Mouse (Mus musculus) left cerebral cortex, adult 18-20 months (tissue): ENCODE measurements around the gene Tmem171. TPM values are rescaled to one million over a fixed set of nuclear protein-coding genes. Genes with fewer than 3 reads are reported as not detected.

Source experiments
- DNase-seq, 2 experiments: peaks; one replicate each; pipeline ENCODE4 v3.0.0; 2021 to 2022; ENCODE audit warnings: low spot score in 2 of 2, mixed read lengths in 1 of 2
- total RNA-seq, 2 experiments: library from RNA; stranded (reverse); gene quantifications; 2 replicates each; pipeline ENCODE4 v1.2.3; 2021

Tmem171 gene
- total RNA-seq, 2 experiments from 2014 or later = 0.35 TPM; not detected in 1

GRCm38 (mm10) chr13:98695546-98695945, 912 bp upstream of the Tmem171 start:
- no peak for DNase-seq

GRCm38 (mm10) chr13:98693316-98693715, 1.3 kb downstream of the Tmem171 start:
- no peak for DNase-seq

DNA sequence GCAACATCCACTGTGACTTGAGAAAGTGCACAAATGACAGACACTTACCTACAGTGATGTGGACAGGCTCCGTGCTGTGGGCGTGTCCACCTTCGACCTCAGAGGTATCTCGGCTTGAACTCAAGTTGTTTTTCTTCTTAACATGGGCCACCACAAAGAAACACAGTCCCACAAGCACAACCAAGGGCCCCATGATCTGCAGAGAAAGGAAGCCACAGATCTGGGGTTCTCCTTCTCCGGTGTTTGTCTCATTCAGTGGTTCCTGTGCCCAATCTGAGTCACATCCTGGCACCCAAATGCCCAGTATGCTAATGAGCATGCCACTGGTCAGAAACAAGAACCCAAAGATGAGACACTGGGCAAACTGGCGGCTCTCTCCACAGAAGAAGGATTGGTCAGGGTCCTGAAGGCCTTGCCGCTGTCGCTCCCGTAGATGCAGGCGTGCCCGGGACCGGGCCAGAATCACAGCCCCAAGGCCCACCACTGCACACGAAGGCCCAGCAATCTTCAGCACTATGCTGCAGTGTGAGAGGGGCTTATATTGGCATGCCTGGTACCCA, 2.6 kb downstream of the Tmem171 start:
- DNase-seq = no peak

DNA sequence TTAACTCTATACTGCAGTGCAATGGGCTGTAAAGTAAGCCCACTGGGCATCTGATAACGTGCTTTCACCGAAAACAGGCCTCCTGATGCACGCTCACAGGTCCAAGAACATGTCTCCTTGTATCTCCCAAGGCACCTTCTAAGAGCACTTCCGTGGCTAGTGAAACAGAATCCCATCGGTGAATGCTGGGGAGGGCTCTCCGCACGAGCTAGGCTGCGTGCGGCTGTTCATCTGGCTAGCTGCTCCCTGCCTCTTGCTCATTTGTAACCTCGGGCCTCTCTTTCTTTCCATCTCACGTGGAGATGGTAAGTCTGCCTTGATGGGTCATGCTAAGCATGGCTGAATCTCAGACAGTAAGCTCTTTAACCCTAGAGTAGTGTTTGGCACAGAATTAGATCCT, 3.7 kb downstream of the Tmem171 start:
- no peak for DNase-seq

DNA sequence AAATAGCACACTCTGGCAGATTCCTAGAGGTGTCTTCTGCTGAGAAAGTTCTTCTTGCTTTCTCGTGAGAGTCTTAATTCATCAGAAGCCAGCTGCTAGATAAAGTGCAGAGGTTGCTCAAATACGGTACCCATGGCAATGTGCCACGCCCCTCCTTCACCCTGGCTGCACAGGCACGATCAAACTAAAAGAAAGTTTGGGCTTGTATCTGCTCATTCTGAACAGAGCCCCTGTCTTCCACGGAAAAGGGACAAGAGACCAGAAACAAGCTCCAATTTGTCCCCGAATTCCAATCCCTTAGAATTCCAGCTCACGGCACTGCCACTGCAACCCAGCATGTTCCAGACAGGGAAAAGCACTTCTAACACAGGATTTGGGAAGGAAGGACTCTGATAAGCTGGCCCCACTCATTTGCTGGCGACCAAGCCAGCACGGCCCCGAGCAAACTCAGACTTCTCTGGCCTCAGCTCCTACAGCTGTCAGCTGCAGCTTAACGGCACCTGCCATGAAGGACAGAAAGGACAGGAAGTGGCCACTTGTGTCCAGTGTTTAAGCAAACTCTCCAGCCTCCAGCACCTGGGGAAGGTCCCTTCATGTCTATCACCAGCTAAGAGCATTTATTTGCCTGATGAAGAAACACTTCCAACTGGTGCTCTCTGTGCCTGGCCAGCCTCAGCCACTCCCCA, 4.9 kb downstream of the Tmem171 start:
- DNase-seq = no peak

DNA sequence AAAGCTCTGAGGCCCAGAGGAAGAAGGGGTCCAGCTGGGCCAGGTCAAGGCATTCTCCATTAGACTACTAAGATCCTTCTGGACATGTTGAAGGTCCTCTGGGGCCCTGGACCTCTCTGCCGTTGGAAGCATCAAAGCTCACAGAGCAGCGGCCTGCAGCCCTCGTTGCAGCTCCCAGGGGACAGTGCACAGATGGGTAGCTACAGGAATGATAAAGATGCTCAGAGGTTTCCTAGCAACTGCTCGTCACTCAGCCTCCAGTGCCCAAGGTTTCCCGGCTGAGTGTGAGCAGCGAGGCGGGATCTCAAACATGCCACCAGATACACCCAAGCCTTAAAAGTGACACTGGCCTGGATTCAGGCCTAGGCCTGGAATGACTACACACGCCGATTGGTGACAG, 6.7 kb downstream of the Tmem171 start:
- DNase-seq = peak; percentile 11 to 36

- no peak for DNase-seq
These were observed 10.3 kb downstream of the Tmem171 start for GRCm38 (mm10) chr13:98684144-98684900.

DNA sequence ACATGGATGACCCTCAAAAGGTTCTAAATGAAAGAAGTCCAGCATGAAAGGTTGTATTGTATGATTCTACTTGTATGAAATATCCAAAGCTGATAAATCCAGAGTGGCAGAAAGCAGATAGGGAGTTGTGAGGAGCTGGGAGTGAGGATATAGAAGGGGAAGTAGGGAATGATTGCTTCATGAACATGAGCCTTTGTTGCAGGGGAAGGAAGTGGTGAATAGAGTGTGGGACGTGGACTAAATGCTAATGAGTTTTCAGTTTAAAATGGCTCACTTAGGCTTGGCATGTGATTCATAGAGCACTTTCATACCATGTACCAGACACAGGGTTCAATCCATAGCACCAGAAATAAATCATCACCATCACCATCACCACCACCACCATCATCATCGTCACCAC, 11.2 kb downstream of the Tmem171 start:
- no peak for DNase-seq

GRCm38 (mm10) chr13:98680470-98681060, 14.1 kb downstream of the Tmem171 start:
- no peak for DNase-seq

DNA sequence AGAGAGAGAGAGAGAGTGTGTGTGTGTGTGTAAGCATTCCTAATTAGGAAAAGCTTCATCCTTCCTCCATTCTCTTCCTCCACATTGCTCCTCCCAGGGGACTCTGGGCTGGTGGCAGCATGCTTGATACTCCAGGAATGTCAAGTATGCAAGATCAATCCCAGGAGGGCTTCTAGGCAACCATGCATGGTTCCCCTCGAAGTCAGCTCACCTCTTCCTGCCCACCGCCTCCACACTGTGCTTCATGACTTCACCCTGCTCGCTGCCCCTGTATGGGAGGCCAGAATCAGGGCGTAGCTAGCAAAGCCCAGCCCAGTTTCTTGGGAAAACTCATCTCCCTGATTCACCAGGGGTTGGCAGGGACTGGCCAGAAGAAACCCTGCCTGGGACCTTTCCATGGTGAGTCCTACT, 15.0 kb downstream of the Tmem171 start:
- no peak for DNase-seq

DNA sequence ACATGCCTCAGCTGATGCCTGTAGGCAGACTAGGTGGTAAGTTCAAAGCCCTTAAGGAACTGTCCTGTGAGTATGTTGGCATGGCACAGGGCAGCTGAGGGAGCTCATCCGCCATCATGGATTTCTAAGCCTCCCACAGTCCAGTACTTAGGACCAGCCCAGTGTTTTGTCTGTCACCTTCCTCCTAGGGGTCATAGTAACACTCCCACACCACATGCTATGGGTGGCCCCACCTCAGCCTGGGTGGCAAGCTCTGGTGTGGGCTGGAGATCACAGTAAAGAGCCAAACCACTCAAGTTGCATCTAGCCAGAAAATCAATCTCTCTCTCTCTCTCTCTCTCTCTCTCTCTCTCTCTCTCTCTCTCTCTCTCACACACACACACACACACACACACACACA, 15.4 kb downstream of the Tmem171 start:
- DNase-seq = no peak

- no peak for DNase-seq
These were observed 20.7 kb downstream of the Tmem171 start for GRCm38 (mm10) chr13:98673922-98674321.

GRCm38 (mm10) chr13:98669296-98669695, 25.3 kb downstream of the Tmem171 start:
- no peak for DNase-seq

DNA sequence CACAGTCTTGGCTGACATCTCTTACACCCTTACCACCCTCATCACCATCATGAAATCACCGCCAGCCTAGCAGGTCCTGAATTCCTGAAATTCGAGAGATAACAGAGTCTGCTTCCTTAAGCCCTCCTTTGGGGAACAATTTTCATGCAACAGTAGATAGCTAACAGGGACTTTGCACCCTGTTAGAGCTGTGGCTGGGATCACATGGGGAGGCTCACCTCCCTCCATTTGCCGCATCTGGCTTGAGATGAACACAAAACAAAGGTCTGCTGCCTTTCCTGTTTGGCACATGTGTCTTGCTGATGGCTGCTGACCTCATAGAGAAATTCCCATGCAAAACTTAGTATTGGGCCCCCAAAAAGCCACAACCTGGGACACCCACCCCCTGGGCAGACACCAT, 27.3 kb downstream of the Tmem171 start:
- no peak for DNase-seq

- DNase-seq = no peak
These were observed 29.4 kb downstream of the Tmem171 start for GRCm38 (mm10) chr13:98665240-98665639.

DNA sequence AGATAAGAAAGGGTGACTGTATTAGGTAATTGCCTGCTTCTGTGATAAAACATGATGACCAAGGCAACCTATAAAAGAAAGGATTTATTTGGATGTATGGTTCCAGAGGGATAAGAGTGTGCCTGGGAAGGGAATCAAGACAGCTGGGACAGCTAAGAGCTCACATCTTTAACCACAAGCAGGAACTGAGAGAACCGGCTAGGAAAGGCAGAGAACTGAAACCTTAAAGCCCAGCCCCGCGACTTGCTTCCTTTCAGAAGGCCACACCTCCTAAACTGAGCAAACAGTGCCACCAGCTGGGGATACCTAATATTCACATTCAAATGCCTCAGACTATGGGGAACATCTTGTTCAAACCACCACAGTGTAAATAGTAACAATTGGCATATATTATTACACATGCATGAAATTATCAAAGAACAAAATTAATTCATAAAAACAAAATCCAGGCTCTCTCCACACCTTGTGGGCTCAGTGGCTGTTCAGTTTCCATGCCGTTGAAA, 32.4 kb downstream of the Tmem171 start:
- DNase-seq = no peak

- peak; percentile 28 to 33 for DNase-seq
These were observed 38.6 kb downstream of the Tmem171 start for GRCm38 (mm10) chr13:98656034-98656471.

DNA sequence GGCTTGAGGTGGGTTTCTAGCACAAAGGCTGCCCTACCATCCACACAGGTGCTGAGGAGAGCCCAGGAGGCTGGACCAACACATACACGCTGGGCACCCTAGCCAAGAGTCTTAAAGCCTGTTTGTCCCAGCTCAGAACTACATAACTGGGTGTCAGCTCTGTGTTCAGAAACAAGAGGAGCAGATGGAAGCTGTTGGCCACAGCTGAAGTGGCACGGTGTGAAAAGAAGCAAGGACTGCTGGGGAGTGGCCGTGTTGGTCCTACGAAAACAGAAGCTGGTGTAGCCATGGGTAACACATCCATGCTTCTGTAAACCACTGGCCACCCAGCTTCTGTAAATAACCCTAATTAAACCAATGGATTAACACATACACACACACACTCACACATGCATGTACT, 39.3 kb downstream of the Tmem171 start:
- DNase-seq = no peak

- no peak for DNase-seq
These were observed 40.3 kb downstream of the Tmem171 start for GRCm38 (mm10) chr13:98654129-98654939.

GRCm38 (mm10) chr13:98652194-98652593, 42.4 kb downstream of the Tmem171 start:
- peak in 1 of 2 experiments; percentile 29 for DNase-seq
